Mouse (Mus musculus) kidney, adult 2 months (tissue): ENCODE measurements around the gene Trim42. TPM values are rescaled to one million over a fixed set of nuclear protein-coding genes. Genes with fewer than 3 reads are reported as not detected.

ENCODE experiments used
- DNase-seq: peaks from one replicate; pipeline ENCODE4 v3.0.0; 2021
- H3K27ac ChIP-seq: fragments of 200-500 bp; 2 replicates; pipeline ENCODE4 v1.5.1; 2012; ENCODE audit warnings: low read depth, low read length, control low read depth, inconsistent platforms; ENCODE audit not compliant: insufficient read depth
- H3K27me3 ChIP-seq: fragments of 200-500 bp; replicated peaks from 2 replicates; pipeline ENCODE4 v1.6.1; 2012; ENCODE audit warnings: mild to moderate bottlenecking, moderate library complexity, low read length, inconsistent platforms; ENCODE audit not compliant: control insufficient read depth, insufficient read depth
- H3K36me3 ChIP-seq: fragments of 200-500 bp; 2 replicates; pipeline ENCODE4 v1.6.1; 2012; ENCODE audit warnings: mild to moderate bottlenecking, moderate library complexity, low read length, inconsistent platforms; ENCODE audit not compliant: control insufficient read depth, insufficient read depth
- H3K4me1 ChIP-seq: fragments of 200-500 bp; 2 replicates; pipeline ENCODE4 v1.6.1; 2011; ENCODE audit warnings: low read length; ENCODE audit not compliant: control insufficient read depth, insufficient read depth
- H3K4me3 ChIP-seq: fragments of 200-500 bp; 2 replicates; pipeline ENCODE4 v1.5.1; 2011; ENCODE audit warnings: mild to moderate bottlenecking, low read depth, low read length, control low read depth; ENCODE audit not compliant: insufficient read depth
- CTCF ChIP-seq: fragments of 200-500 bp; conservative IDR thresholded peaks from 2 replicates; pipeline ENCODE4 v1.5.1; 2011; ENCODE audit warnings: low read depth, mild to moderate bottlenecking, control low read depth, low read length, moderate library complexity, mixed read lengths; ENCODE audit not compliant: insufficient read depth, insufficient read length
- POLR2A ChIP-seq: fragments of 200-500 bp; IDR thresholded peaks from one replicate; pipeline ENCODE4 v1.6.1; 2011; ENCODE audit warnings: low read depth, low read length, control low read depth
- WGBS: fragments of 180-500 bp; shearing (Covaris S2); methylation state at CpG from one replicate; pipeline ENCODE4 v1.1.7; 2018; 5-methylcytosine and 5-hydroxymethylcytosine counted together
- polyA plus RNA-seq: library from polyadenylated mRNA; depleted of rRNA; stranded (reverse); fragments of >200 nt; gene quantifications from 2 replicates; pipeline ENCODE4 v1.2.3, GENCODE M21; 2012; rRNA removed

Trim42 gene
- polyA plus RNA-seq, result not detected in 2 replicates

- no peak for DNase-seq
- Histone ChIP-seq H3K27ac (no peak within 1 kb of the TSS), H3K27me3 (no peaks in the 10 kb centered on the region), H3K4me3 (no peak within 1 kb of the TSS), H3K4me1 (no peaks in the 10 kb centered on the region), H3K36me3 (no peaks in the 10 kb centered on the region)
- no peak for TF ChIP-seq CTCF
- TF ChIP-seq POLR2A, result no peak
- 86% methylated on average over 7 of the region's 7 CpGs for whole genome bisulfite sequencing
Observed at GRCm38 (mm10) chr9:97369591-97369990, at the start of gene Trim42. Trim42 (minus strand) TSS chr9:97369958.

GRCm38 (mm10) chr9:97414876-97415668, 45.3 kb upstream of the Trim42 start:
- 82% methylated on average over 6 of the region's 6 CpGs for WGBS
- H3K27me3 ChIP-seq, result no peaks in the 10 kb centered on the region; the same call in 1 of the 2 replicates
- TF ChIP-seq CTCF, result no peak
- no peak for TF ChIP-seq POLR2A

GRCm38 (mm10) chr9:97408142-97408541, 38.4 kb upstream of the Trim42 start:
- Histone ChIP-seq H3K27me3 (no peaks in the 10 kb centered on the region; the same call in 1 of the 2 replicates), H3K27ac (no peak overlapping the region), H3K4me1 (no peaks in the 10 kb centered on the region), H3K36me3 (no peaks in the 10 kb centered on the region), H3K4me3 (no peak overlapping the region)
- WGBS, result 75% methylated on average over 2 of the region's 2 CpGs
- TF ChIP-seq POLR2A, result no peak
- no peak for TF ChIP-seq CTCF
- DNase-seq, result no peak

More at GRCm38 (mm10) chr9:97414876-97415668, 45.3 kb upstream of the Trim42 start:
- H3K4me1 ChIP-seq, result no peaks in the 10 kb centered on the region
- H3K4me3 ChIP-seq, result no peak overlapping the region
- no peaks in the 10 kb centered on the region for H3K36me3 ChIP-seq
- H3K27ac ChIP-seq, result no peak overlapping the region
- DNase-seq, result no peak

GRCm38 (mm10) chr9:97356441-97356840, 13.3 kb downstream of the Trim42 start:
- Histone ChIP-seq H3K4me3 (no peak overlapping the region), H3K27me3 (no peaks in the 10 kb centered on the region; the same call in 1 of the 2 replicates), H3K36me3 (no peaks in the 10 kb centered on the region), H3K27ac (no peak overlapping the region), H3K4me1 (no peaks in the 10 kb centered on the region)
- TF ChIP-seq POLR2A (no peak), CTCF (no peak)
- no peak for DNase-seq
- WGBS, result 76% methylated on average over 6 of the region's 6 CpGs

GRCm38 (mm10) chr9:97344767-97345297, 24.9 kb downstream of the Trim42 start:
- peak; percentile 87 for DNase-seq
- H3K36me3 ChIP-seq, result no peaks in the 10 kb centered on the region
- WGBS, result 19% methylated on average over 12 of the region's 12 CpGs
- no peaks in the 10 kb centered on the region for H3K27me3 ChIP-seq
- H3K27ac ChIP-seq, result no peak overlapping the region
- TF ChIP-seq CTCF, result no peak
- H3K4me3 ChIP-seq, result no peak overlapping the region
- peaks cover 3% of the 10 kb centered on the region; the same call in 1 of the 2 replicates for H3K4me1 ChIP-seq

- DNase-seq, result no peak
- Histone ChIP-seq H3K4me3 (no peak overlapping the region), H3K4me1 (peaks cover 3% of the 10 kb centered on the region; the same call in 1 of the 2 replicates), H3K27me3 (no peaks in the 10 kb centered on the region), H3K27ac (no peak overlapping the region), H3K36me3 (no peaks in the 10 kb centered on the region)
- TF ChIP-seq CTCF, result no peak
- no peak for TF ChIP-seq POLR2A
- WGBS, result 60% methylated on average over 5 of the region's 5 CpGs
Observed at GRCm38 (mm10) chr9:97341772-97342171, 28.0 kb downstream of the Trim42 start.

- TF ChIP-seq CTCF (peak; percentile 40), POLR2A (no peak)
- H3K4me3 ChIP-seq, result no peak overlapping the region
- H3K36me3 ChIP-seq, result no peaks in the 10 kb centered on the region
- H3K4me1 ChIP-seq, result no peaks in the 10 kb centered on the region
- DNase-seq, result peak; percentile 47
- 66% methylated on average over 3 of the region's 3 CpGs for WGBS
- H3K27ac ChIP-seq, result no peak overlapping the region
- no peaks in the 10 kb centered on the region; the same call in 1 of the 2 replicates for H3K27me3 ChIP-seq
Observed at GRCm38 (mm10) chr9:97322846-97323245, 46.9 kb downstream of the Trim42 start.
